Mouse (Mus musculus) liver, embryonic 12.5 days (tissue): Measurements from ENCODE around the gene Sowahd. TPM values are rescaled to one million over a fixed set of nuclear protein-coding genes. Genes with fewer than 3 reads are reported as not detected.

Experiments used
- polyA plus RNA-seq: library from polyadenylated mRNA; unstranded; fragments of >200 nt; fragmentation: Nextera tagmentation; extraction: Ambion mirVana; gene quantifications from 2 replicates; pipeline ENCODE4 v1.2.1, GENCODE M21; 2016

The Sowahd gene
- polyA plus RNA-seq, 1 experiment from 2014 or later: 0.25 TPM

Other genes with a start within 250 kb of the Sowahd start
- gene Ube2a, start 174.9 kb upstream of the Sowahd start, polyA plus RNA-seq: 88.0 and 89.9 TPM in 2 replicates
- 18.5 and 22.2 TPM in 2 replicates for gene C330007P06Rik, start 174.7 kb upstream of the Sowahd start, polyA plus RNA-seq
- 1.2 TPM in 2 replicates for gene Nkrf, start 145.9 kb upstream of the Sowahd start, polyA plus RNA-seq
- gene Sept6, start 57.1 kb upstream of the Sowahd start, polyA plus RNA-seq: 6.1 and 6.2 TPM in 2 replicates
- gene Rpl39, start 36.6 kb downstream of the Sowahd start, polyA plus RNA-seq: 526 and 538 TPM in 2 replicates
- gene Upf3b, start 61.5 kb downstream of the Sowahd start, polyA plus RNA-seq: 14.2 and 15.6 TPM in 2 replicates
- 10.6 and 11.5 TPM in 2 replicates for gene Nkap, start 78.0 kb downstream of the Sowahd start, polyA plus RNA-seq
- gene Akap14, start 120.0 kb downstream of the Sowahd start, polyA plus RNA-seq: 0.11 TPM in 1 of 2 replicates, not detected in the other
- 235 and 236 TPM in 2 replicates for gene Ndufa1, start 142.3 kb downstream of the Sowahd start, polyA plus RNA-seq
- gene Rnf113a1, start 142.4 kb downstream of the Sowahd start, polyA plus RNA-seq: 4.3 and 4.4 TPM in 2 replicates
- gene Gm9, start 162.2 kb downstream of the Sowahd start, polyA plus RNA-seq: not detected in 2 replicates
- not detected in 2 replicates for gene Rhox1, start 173.4 kb downstream of the Sowahd start, polyA plus RNA-seq
- gene Rhox2a, start 196.1 kb downstream of the Sowahd start, polyA plus RNA-seq: not detected in 2 replicates
- not detected in 2 replicates for gene Rhox3a, start 201.1 kb downstream of the Sowahd start, polyA plus RNA-seq
- not detected in 2 replicates for gene Rhox4a, start 216.5 kb downstream of the Sowahd start, polyA plus RNA-seq